Mouse (Mus musculus): ENCODE results near the gene H2-T23. TPM values are rescaled to one million over a fixed set of nuclear protein-coding genes. Genes with fewer than 3 reads are reported as not detected.

The H2-T23 gene
- polyA plus RNA-seq, 1 experiment from 2014 or later, result 6.1 TPM

GRCm38 (mm10) chr17:35998545-35999305, 33.9 kb downstream of the H2-T23 start:
- no peaks in the 10 kb centered on the region for H3K36me3 ChIP-seq
- H3K9ac ChIP-seq (replicated peaks), result no peak overlapping the region
- ATAC-seq (ENCODE audit: low FRiP score, low read depth), result no peak
- H3K27me3 ChIP-seq, result no peaks in the 10 kb centered on the region
- peaks cover 24% of the 10 kb centered on the region for H3K4me1 ChIP-seq
- no peak overlapping the region for H3K4me3 ChIP-seq
- WGBS, result 90% methylated on average over 6 of the region's 6 CpGs
- H3K27ac ChIP-seq (replicated peaks), result no peak overlapping the region
- H3K9me3 ChIP-seq, result no peaks in the 10 kb centered on the region
- no peak overlapping the region for H3K4me2 ChIP-seq (replicated peaks)

- Histone ChIP-seq H3K9me3 (no peaks in the 10 kb centered on the region), H3K27ac (replicated peaks) (no peak overlapping the region), H3K36me3 (no peaks in the 10 kb centered on the region), H3K9ac (replicated peaks) (no peak overlapping the region), H3K4me1 (peaks cover 24% of the 10 kb centered on the region), H3K4me2 (replicated peaks) (no peak overlapping the region), H3K4me3 (no peak overlapping the region), H3K27me3 (no peaks in the 10 kb centered on the region)
- no peak for ATAC-seq (ENCODE audit: low FRiP score, low read depth)
- 56% methylated on average over 12 of the region's 12 CpGs for WGBS
These were observed 34.7 kb downstream of the H2-T23 start for GRCm38 (mm10) chr17:35997713-35998510.

DNA sequence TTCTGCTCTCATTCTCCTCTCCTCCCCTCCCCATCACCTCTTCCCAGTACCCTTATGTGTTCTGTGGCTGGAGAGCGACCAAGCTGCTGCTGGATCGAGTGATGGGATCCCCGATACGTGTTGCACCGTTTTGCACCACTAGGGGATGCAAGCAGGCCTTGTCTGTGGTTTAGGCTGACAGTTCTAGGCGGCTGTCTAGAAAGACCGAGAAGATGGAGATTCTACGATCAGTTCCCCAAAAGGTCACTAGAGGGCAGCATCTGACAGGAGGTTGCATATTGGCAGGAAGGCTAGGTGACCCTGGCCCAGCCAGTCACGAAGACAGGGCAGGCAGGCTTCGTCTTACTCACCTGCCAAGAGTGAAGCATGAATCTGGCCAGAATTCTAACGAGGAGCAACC, 35.7 kb downstream of the H2-T23 start:
- no peaks in the 10 kb centered on the region for H3K9me3 ChIP-seq
- H3K4me3 ChIP-seq, result no peak overlapping the region
- peaks cover 24% of the 10 kb centered on the region for H3K4me1 ChIP-seq
- H3K27me3 ChIP-seq, result no peaks in the 10 kb centered on the region
- H3K9ac ChIP-seq (replicated peaks), result no peak overlapping the region
- no peak overlapping the region for H3K27ac ChIP-seq (replicated peaks)
- ATAC-seq (ENCODE audit: low FRiP score, low read depth), result peak; percentile 71
- no peaks in the 10 kb centered on the region for H3K36me3 ChIP-seq
- H3K4me2 ChIP-seq (replicated peaks), result no peak overlapping the region
- WGBS, result 2% methylated on average over 11 of the region's 11 CpGs

- no peaks in the 10 kb centered on the region for H3K27me3 ChIP-seq
- H3K36me3 ChIP-seq, result no peaks in the 10 kb centered on the region; the same call in 1 of the 2 replicates
- no peaks in the 10 kb centered on the region for H3K9me3 ChIP-seq
- ATAC-seq (ENCODE audit: low FRiP score, low read depth), result no peak
- peak overlapping the region; percentile 56 for H3K4me2 ChIP-seq (replicated peaks)
- 1% methylated on average over 14 of the region's 14 CpGs for WGBS
- peak overlapping the region; percentile 70; the same call in 1 of the 2 replicates for H3K27ac ChIP-seq (replicated peaks)
- H3K4me1 ChIP-seq, result peaks cover 24% of the 10 kb centered on the region
- H3K9ac ChIP-seq (replicated peaks), result peak overlapping the region; percentile 69
- peak overlapping the region; percentile 66 for H3K4me3 ChIP-seq
These were observed 37.8 kb downstream of the H2-T23 start for GRCm38 (mm10) chr17:35994879-35995240.

DNA sequence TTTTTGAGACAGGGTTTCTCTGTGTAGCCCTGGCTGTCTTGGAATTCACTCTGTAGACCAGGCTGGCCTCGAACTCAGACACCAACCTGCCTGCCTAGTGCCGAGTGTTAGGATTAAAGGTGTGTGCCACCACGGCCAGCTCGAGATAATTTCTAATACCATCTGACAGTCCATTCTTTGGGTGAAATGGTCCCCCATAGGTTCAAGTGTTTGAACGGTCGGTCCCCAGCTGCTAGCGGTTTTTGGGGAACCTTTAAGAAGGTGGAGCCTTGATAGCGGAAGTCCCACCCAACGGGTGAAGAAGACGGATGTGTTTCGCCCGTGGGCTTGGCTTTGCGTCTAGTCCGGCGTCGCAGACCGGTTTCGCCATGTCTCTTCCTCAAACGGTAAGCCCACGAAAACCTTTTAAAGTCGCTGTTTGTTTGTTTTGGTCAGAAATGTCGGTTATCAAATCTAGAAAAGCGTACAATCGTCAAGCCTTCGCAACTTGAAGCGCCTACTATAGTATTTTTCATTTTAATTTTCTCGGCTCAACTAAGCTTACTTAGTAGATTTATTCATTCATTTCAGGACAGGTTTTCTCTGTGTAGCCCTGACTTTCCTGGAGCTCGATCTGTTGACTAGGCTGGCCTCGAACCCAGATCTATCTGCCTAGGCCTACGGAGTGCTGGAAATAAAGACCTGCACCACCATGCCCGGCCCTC, 38.3 kb downstream of the H2-T23 start:
- 4% methylated on average over 31 of the region's 31 CpGs for WGBS
- H3K27me3 ChIP-seq, result no peaks in the 10 kb centered on the region
- peaks cover 4% of the 10 kb centered on the region; the same call in 1 of the 2 replicates for H3K36me3 ChIP-seq
- H3K4me2 ChIP-seq (replicated peaks), result peak overlapping the region; percentile 56
- ATAC-seq (ENCODE audit: low FRiP score, low read depth), result peak; percentile 62
- peak overlapping the region; percentile 70 for H3K27ac ChIP-seq (replicated peaks)
- peaks cover 24% of the 10 kb centered on the region for H3K4me1 ChIP-seq
- H3K4me3 ChIP-seq, result peak overlapping the region; percentile 66
- H3K9me3 ChIP-seq, result no peaks in the 10 kb centered on the region
- peak overlapping the region; percentile 69 for H3K9ac ChIP-seq (replicated peaks)

- Histone ChIP-seq H3K27me3 (no peaks in the 10 kb centered on the region), H3K4me3 (peak overlapping the region; percentile 66; the same call in 1 of the 2 replicates), H3K9me3 (no peaks in the 10 kb centered on the region), H3K9ac (replicated peaks) (no peak overlapping the region), H3K4me2 (replicated peaks) (peak overlapping the region; percentile 56), H3K36me3 (peaks cover 10% of the 10 kb centered on the region), H3K27ac (replicated peaks) (no peak overlapping the region), H3K4me1 (peaks cover 24% of the 10 kb centered on the region)
- WGBS, result 9% methylated on average over 17 of the region's 17 CpGs
- peak; percentile 75 for ATAC-seq (ENCODE audit: low FRiP score, low read depth)
These were observed 39.0 kb downstream of the H2-T23 start for GRCm38 (mm10) chr17:35993675-35994074.

GRCm38 (mm10) chr17:35991781-35992180, 40.9 kb downstream of the H2-T23 start:
- Histone ChIP-seq H3K4me3 (no peak overlapping the region), H3K4me1 (peaks cover 15% of the 10 kb centered on the region), H3K9me3 (no peaks in the 10 kb centered on the region), H3K36me3 (peaks cover 29% of the 10 kb centered on the region), H3K9ac (replicated peaks) (no peak overlapping the region), H3K4me2 (replicated peaks) (no peak overlapping the region), H3K27ac (replicated peaks) (no peak overlapping the region), H3K27me3 (no peaks in the 10 kb centered on the region)
- WGBS, result 56% methylated on average over 10 of the region's 10 CpGs
- ATAC-seq (ENCODE audit: low FRiP score, low read depth), result no peak

DNA sequence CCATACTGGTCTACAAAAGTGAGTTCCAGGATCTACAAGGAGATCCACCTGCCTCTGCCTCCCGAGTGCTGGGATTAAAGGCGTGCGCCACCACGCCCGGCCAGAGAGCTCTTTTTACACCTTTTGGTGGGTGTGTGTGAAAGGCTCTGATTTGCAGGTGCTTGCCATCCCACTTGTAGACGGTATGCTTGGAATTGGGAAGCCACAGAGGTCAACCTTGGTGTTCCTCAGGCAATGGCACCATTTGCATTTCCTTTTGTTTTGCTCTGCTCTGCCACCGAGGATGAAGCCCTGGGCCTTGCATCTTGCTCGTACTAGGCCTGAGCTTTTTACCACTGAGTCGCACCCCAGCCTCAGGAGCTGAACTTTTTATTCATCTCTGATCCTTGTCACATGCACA, 50.9 kb downstream of the H2-T23 start:
- Histone ChIP-seq H3K36me3 (peaks cover 43% of the 10 kb centered on the region), H3K4me2 (replicated peaks) (no peak overlapping the region), H3K4me1 (peaks cover 21% of the 10 kb centered on the region), H3K4me3 (no peak overlapping the region), H3K27me3 (no peaks in the 10 kb centered on the region), H3K27ac (replicated peaks) (no peak overlapping the region), H3K9me3 (no peaks in the 10 kb centered on the region), H3K9ac (replicated peaks) (0 out of 2 replicates have a peak overlapping the region, but pooled peaks have one; percentile 6)
- 89% methylated on average over 9 of the region's 9 CpGs for WGBS
- ATAC-seq (ENCODE audit: low FRiP score, low read depth), result no peak

GRCm38 (mm10) chr17:35980363-35980754, 52.3 kb downstream of the H2-T23 start:
- Histone ChIP-seq H3K9me3 (no peaks in the 10 kb centered on the region), H3K4me2 (replicated peaks) (peak overlapping the region; percentile 84), H3K27me3 (no peaks in the 10 kb centered on the region), H3K27ac (replicated peaks) (peak overlapping the region; percentile 94), H3K4me3 (peak overlapping the region; percentile 94), H3K4me1 (peaks cover 21% of the 10 kb centered on the region), H3K9ac (replicated peaks) (peak overlapping the region; percentile 74), H3K36me3 (peaks cover 41% of the 10 kb centered on the region)
- under 1% methylated on average over 27 of the region's 29 CpGs for WGBS
- ATAC-seq (ENCODE audit: low FRiP score, low read depth), result peak; percentile 47

Data from midbrain, embryonic 12.5 days (tissue).